Mouse (Mus musculus): ENCODE data around the gene Myom1. TPM values are rescaled to one million over a fixed set of nuclear protein-coding genes. Genes with fewer than 3 reads are reported as not detected.

Gene Myom1
- polyA plus RNA-seq (2012; rRNA removed) = 2.1 and 8.3 TPM in 2 replicates

DNA sequence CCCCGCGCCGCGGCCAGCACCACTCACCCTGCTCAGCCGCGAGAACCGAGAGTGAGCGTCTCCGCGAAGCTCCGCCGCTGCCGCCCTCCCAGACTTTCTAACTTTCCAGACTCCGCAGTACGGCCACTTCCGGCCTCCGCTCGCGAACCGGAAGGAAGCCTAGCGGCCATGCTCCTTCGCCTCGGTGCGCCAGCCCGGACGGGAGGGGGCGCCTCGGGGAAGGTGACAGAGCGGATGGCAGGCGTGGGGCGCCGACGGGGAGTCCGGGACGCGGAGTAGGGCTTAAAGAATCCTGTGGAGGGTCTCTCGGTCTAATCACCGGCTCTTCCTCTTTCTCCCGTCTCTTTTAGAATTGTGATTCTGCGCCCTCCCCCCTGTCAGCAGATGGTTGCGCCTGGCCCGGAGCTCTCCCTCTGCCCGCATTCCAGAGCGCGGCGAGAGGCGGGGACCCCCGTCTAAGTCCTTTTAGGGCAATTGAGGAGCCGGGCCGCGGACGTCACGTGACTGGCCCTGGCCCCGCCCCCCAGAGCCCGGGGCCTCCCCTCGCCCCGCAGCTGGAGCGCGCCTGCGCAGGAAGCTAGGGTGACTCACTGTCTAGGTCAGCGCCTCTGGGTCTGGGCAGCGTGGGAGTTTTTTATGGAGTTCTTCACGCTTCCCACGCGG, at the start of gene Myom1:
Gene Myom1 (plus strand): TSS at position 553 of the 663 bp plus-strand sequence.

DNA sequence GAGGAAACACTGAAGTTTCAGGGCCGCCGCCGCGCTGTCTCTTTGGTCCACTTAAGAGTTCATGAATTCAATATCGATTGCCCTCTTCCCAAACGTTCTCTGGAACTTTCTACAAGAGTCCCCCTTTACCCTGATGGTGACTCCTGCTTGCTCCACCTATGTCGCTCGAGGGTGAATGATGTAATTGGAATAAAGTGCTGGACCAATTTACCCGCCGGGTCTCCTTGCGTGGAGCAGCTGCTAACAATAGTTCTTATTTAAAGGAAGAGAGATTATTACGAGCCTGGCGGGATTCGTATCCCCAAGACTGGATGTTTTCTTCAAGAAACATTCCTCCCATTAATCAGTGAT, 286 bp downstream of the Myom1 start, which contains the start of gene Myl12a:
Gene Myl12a (minus strand): TSS at position 135 of the 351 bp plus-strand sequence.

Other genes with a start within 250 kb of the Myom1 start
- 17.3 and 28.0 TPM in 2 replicates for gene Tgif1, start 149.1 kb upstream of the Myom1 start, polyA plus RNA-seq (2012; rRNA removed)
- 86.4 and 135 TPM in 2 replicates for gene Myl12a, start 245 bp downstream of the Myom1 start, polyA plus RNA-seq (2012; rRNA removed)
- gene Lpin2, start 179.9 kb downstream of the Myom1 start, polyA plus RNA-seq (2012; rRNA removed) = 28.0 and 30.2 TPM in 2 replicates

Measured in central nervous system, embryonic 14 days (tissue).